Mouse (Mus musculus): ENCODE results near the gene Trappc2. TPM values are rescaled to one million over a fixed set of nuclear protein-coding genes. Genes with fewer than 3 reads are reported as not detected.

The Trappc2 gene
- polyA plus RNA-seq, 1 experiment from 2014 or later = 29.2 TPM

- no peak for ATAC-seq (replicated peaks; ENCODE audit: insufficient number of reproducible peaks, low FRiP score, low TSS enrichment, low read depth)
- Histone ChIP-seq H3K27ac (replicated peaks; ENCODE audit: low read depth, low read length) (no peak overlapping the region), H3K4me3 (ENCODE audit: low read depth, low read length) (no peak overlapping the region), H3K36me3 (replicated peaks; ENCODE audit: control insufficient read depth, insufficient read depth, low read depth, low read length) (no peaks in the 10 kb centered on the region), H3K4me1 (ENCODE audit: control insufficient read depth, insufficient read depth, low read length) (no peaks in the 10 kb centered on the region), H3K4me2 (ENCODE audit: low read depth, low read length) (no peak overlapping the region), H3K27me3 (ENCODE audit: control insufficient read depth, insufficient read depth, low read length) (no peaks in the 10 kb centered on the region), H3K9me3 (replicated peaks; ENCODE audit: control insufficient read depth, low read length) (no peaks in the 10 kb centered on the region), H3K9ac (replicated peaks; ENCODE audit: low read length) (no peak overlapping the region)
- DNase-seq (ENCODE audit: low spot score) = no peak
- WGBS = 43% methylated on average over 4 of the region's 4 CpGs
Measured at GRCm38 (mm10) chrX:166497771-166498170, 57.4 kb downstream of the Trappc2 start.

- Histone ChIP-seq H3K27ac (replicated peaks; ENCODE audit: low read depth, low read length) (no peak overlapping the region), H3K36me3 (replicated peaks; ENCODE audit: control insufficient read depth, insufficient read depth, low read depth, low read length) (no peaks in the 10 kb centered on the region), H3K9ac (replicated peaks; ENCODE audit: low read length) (no peak overlapping the region), H3K4me1 (ENCODE audit: control insufficient read depth, insufficient read depth, low read length) (no peaks in the 10 kb centered on the region), H3K9me3 (replicated peaks; ENCODE audit: control insufficient read depth, low read length) (no peaks in the 10 kb centered on the region), H3K27me3 (ENCODE audit: control insufficient read depth, insufficient read depth, low read length) (no peaks in the 10 kb centered on the region), H3K4me3 (ENCODE audit: low read depth, low read length) (no peak overlapping the region), H3K4me2 (ENCODE audit: low read depth, low read length) (no peak overlapping the region)
- ATAC-seq (replicated peaks; ENCODE audit: insufficient number of reproducible peaks, low FRiP score, low TSS enrichment, low read depth) (no peak), DNase-seq (ENCODE audit: low spot score) (no peak)
- WGBS = 88% methylated on average over 1 of the region's 1 CpGs
Measured at GRCm38 (mm10) chrX:166499496-166500190, 59.3 kb downstream of the Trappc2 start.

Other genes starting within 250 kb of the Trappc2 start
- gene Gpm6b, start 201.7 kb upstream of the Trappc2 start, polyA plus RNA-seq (2014; fragmentation: Nextera tagmentation; extraction: Ambion mirVana) = 30.6 and 31.7 TPM in 2 replicates
- 8.2 and 9.8 TPM in 2 replicates for gene Ofd1, start 130 bp downstream of the Trappc2 start, polyA plus RNA-seq (2014; fragmentation: Nextera tagmentation; extraction: Ambion mirVana)
- 60.1 and 66.8 TPM in 2 replicates for gene Rab9, start 39.3 kb downstream of the Trappc2 start, polyA plus RNA-seq (2014; fragmentation: Nextera tagmentation; extraction: Ambion mirVana)
- gene Tceanc, start 78.0 kb downstream of the Trappc2 start, polyA plus RNA-seq (2014; fragmentation: Nextera tagmentation; extraction: Ambion mirVana) = 10.7 and 12.3 TPM in 2 replicates
- 8.3 and 9.5 TPM in 2 replicates for gene Egfl6, start 145.1 kb downstream of the Trappc2 start, polyA plus RNA-seq (2014; fragmentation: Nextera tagmentation; extraction: Ambion mirVana)